Mouse (Mus musculus): ENCODE data around the gene Eogt. TPM values are rescaled to one million over a fixed set of nuclear protein-coding genes. Genes with fewer than 3 reads are reported as not detected.

Eogt gene
- polyA plus RNA-seq, 2 experiments, result 1.4 to 1.9 TPM

GRCm38 (mm10) chr6:97112177-97112576 is 36.8 kb downstream of the Eogt start:
- 0 out of 4 replicates have a peak, but pooled peaks cover 0 to 2% of the 10 kb centered on the region in 2 experiments for H3K4me1 ChIP-seq (replicated peaks; ENCODE audit: control insufficient read depth in 2 of 2, insufficient read depth in 2 of 2, low read length in 1 of 2)
- no peak overlapping the region for H3K4me3 ChIP-seq (ENCODE audit: insufficient read depth in 1 of 2, low read depth in 2 of 2, low read length in 2 of 2)
- H3K27me3 ChIP-seq (ENCODE audit: control insufficient read depth, insufficient read depth, low read length), result no peaks in the 10 kb centered on the region
- ATAC-seq (ENCODE audit: insufficient read depth), result no peak
- no peak overlapping the region for H3K9ac ChIP-seq (replicated peaks)
- no peak overlapping the region for H3K4me2 ChIP-seq (ENCODE audit: low read depth)
- WGBS (ENCODE audit: insufficient replicate concordance), result 83% methylated on average over 8 of the region's 8 CpGs
- TF ChIP-seq CTCF (IDR thresholded peaks at IDR 0.05; ENCODE audit: low read depth) (no peak), EP300 (IDR thresholded peaks at IDR 0.05; ENCODE audit: low read depth) (no peak)
- no peak overlapping the region for H3K27ac ChIP-seq
- DNase-seq (ENCODE audit: low read depth in 3 of 3, low spot score in 3 of 3), result no peak
- no peaks in the 10 kb centered on the region for H3K9me3 ChIP-seq (ENCODE audit: control insufficient read depth, low read length)
- H3K36me3 ChIP-seq (replicated peaks; ENCODE audit: control insufficient read depth, insufficient read depth, low read depth), result no peaks in the 10 kb centered on the region

DNA sequence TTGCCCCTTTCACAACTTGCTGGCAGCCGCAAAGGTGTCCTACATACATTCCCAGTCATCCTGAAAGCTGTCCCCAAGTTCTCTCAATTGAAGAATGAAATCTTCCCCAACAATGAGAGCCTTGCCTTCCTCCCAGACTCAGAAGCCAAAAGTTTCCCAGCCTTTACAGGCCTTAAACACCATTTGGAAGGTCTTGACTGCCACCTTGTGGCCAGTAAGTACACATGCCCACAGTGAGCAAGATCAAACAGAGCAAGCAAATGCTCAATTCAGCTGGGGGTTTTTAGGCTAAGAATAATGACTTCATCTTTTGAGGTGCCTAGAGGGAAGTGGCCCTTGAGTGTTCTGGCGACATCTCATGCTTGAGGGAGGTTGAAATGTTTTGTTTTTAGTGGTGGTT is 42.2 kb downstream of the Eogt start:
- Histone ChIP-seq H3K4me3 (ENCODE audit: insufficient read depth in 1 of 2, low read depth in 2 of 2, low read length in 2 of 2) (no peak overlapping the region), H3K9me3 (ENCODE audit: control insufficient read depth, low read length) (no peaks in the 10 kb centered on the region), H3K4me2 (ENCODE audit: low read depth) (no peak overlapping the region), H3K4me1 (replicated peaks; ENCODE audit: control insufficient read depth in 2 of 2, insufficient read depth in 2 of 2, low read length in 1 of 2) (no peaks in the 10 kb centered on the region), H3K9ac (replicated peaks) (no peak overlapping the region), H3K27me3 (ENCODE audit: control insufficient read depth, insufficient read depth, low read length) (no peaks in the 10 kb centered on the region), H3K27ac (no peak overlapping the region), H3K36me3 (replicated peaks; ENCODE audit: control insufficient read depth, insufficient read depth, low read depth) (no peaks in the 10 kb centered on the region)
- DNase-seq (ENCODE audit: low read depth in 3 of 3, low spot score in 3 of 3) (peak; percentile 24 to 36 (median 30)), ATAC-seq (ENCODE audit: insufficient read depth) (no peak)
- TF ChIP-seq CTCF (IDR thresholded peaks at IDR 0.05; ENCODE audit: low read depth), result peak; percentile 81
- TF ChIP-seq EP300 (IDR thresholded peaks at IDR 0.05; ENCODE audit: low read depth), result no peak
- WGBS (ENCODE audit: insufficient replicate concordance), result 12% methylated on average over 2 of the region's 2 CpGs

GRCm38 (mm10) chr6:97106106-97106505 is 42.9 kb downstream of the Eogt start:
- no peaks in the 10 kb centered on the region for H3K27me3 ChIP-seq (ENCODE audit: control insufficient read depth, insufficient read depth, low read length)

GRCm38 (mm10) chr6:97104264-97104852 is 44.6 kb downstream of the Eogt start:
- H3K4me1 ChIP-seq (replicated peaks; ENCODE audit: control insufficient read depth in 2 of 2, insufficient read depth in 2 of 2, low read length in 1 of 2), result no peaks in the 10 kb centered on the region
- ATAC-seq (ENCODE audit: insufficient read depth), result no peak

More at GRCm38 (mm10) chr6:97106106-97106505, 42.9 kb downstream of the Eogt start:
- no peak for ATAC-seq (ENCODE audit: insufficient read depth)
- Histone ChIP-seq H3K9me3 (ENCODE audit: control insufficient read depth, low read length) (no peaks in the 10 kb centered on the region), H3K4me2 (ENCODE audit: low read depth) (no peak overlapping the region), H3K9ac (replicated peaks) (no peak overlapping the region), H3K27ac (no peak overlapping the region), H3K36me3 (replicated peaks; ENCODE audit: control insufficient read depth, insufficient read depth, low read depth) (no peaks in the 10 kb centered on the region), H3K4me3 (ENCODE audit: insufficient read depth in 1 of 2, low read depth in 2 of 2, low read length in 2 of 2) (no peak overlapping the region), H3K4me1 (replicated peaks; ENCODE audit: control insufficient read depth in 2 of 2, insufficient read depth in 2 of 2, low read length in 1 of 2) (no peaks in the 10 kb centered on the region)
- WGBS (ENCODE audit: insufficient replicate concordance), result 59% methylated on average over 8 of the region's 8 CpGs
- DNase-seq (ENCODE audit: low read depth in 3 of 3, low spot score in 3 of 3), result no peak
- TF ChIP-seq EP300 (IDR thresholded peaks at IDR 0.05; ENCODE audit: low read depth), result no peak
- TF ChIP-seq CTCF (IDR thresholded peaks at IDR 0.05; ENCODE audit: low read depth), result no peak

DNA sequence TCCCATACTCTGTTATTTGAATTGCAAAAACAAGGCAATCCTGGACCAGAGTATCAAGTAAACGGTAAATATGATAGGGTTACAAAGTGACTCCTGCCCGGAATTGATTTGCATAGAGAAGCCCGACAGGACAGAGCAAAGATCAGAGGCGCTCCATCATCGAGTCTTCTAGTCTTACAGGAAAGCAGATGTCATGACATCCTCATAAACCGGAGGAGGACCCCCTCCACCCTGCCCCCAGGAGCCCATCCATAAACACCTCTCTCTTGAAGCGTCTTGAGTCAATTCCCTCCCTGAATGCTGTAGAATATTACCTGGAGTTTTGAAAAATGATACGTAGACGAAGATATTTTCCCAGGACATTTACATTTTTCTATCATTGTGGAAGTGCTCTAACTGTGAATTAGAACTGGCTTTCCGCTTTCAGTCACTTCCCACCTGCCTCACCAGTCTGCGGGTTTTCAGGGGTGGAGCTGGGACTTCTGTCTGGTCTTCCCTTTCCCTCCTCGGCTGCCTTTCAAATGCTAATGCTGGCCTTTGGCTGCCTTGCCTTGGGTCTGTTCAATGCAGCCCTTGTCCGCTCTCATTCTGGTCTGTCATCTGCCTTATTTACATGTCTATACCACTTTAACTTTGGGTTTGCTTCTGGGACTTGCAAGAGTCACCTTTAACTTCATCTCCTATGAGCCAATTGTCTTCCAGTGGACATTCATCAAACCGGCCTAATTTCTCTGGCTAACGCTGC is 46.9 kb downstream of the Eogt start:
- DNase-seq (ENCODE audit: low read depth in 3 of 3, low spot score in 3 of 3), result no peak
- 8% methylated on average over 15 of the region's 15 CpGs for WGBS (ENCODE audit: insufficient replicate concordance)

More at GRCm38 (mm10) chr6:97104264-97104852, 44.6 kb downstream of the Eogt start:
- H3K27me3 ChIP-seq (ENCODE audit: control insufficient read depth, insufficient read depth, low read length), result no peaks in the 10 kb centered on the region
- no peaks in the 10 kb centered on the region for H3K36me3 ChIP-seq (replicated peaks; ENCODE audit: control insufficient read depth, insufficient read depth, low read depth)
- TF ChIP-seq CTCF (IDR thresholded peaks at IDR 0.05; ENCODE audit: low read depth) (peak; percentile 60), EP300 (IDR thresholded peaks at IDR 0.05; ENCODE audit: low read depth) (no peak)
- H3K9ac ChIP-seq (replicated peaks), result no peak overlapping the region
- DNase-seq (ENCODE audit: low read depth in 3 of 3, low spot score in 3 of 3), result no peak
- no peaks in the 10 kb centered on the region for H3K9me3 ChIP-seq (ENCODE audit: control insufficient read depth, low read length)
- no peak overlapping the region for H3K4me3 ChIP-seq (ENCODE audit: insufficient read depth in 1 of 2, low read depth in 2 of 2, low read length in 2 of 2)
- WGBS (ENCODE audit: insufficient replicate concordance), result 49% methylated on average over 7 of the region's 7 CpGs
- H3K27ac ChIP-seq, result no peak overlapping the region
- no peak overlapping the region for H3K4me2 ChIP-seq (ENCODE audit: low read depth)

More for the DNA sequence above, 46.9 kb downstream of the Eogt start:
- no peak overlapping the region for H3K4me2 ChIP-seq (ENCODE audit: low read depth)
- no peak overlapping the region for H3K9ac ChIP-seq (replicated peaks)
- ATAC-seq (ENCODE audit: insufficient read depth), result no peak
- TF ChIP-seq CTCF (IDR thresholded peaks at IDR 0.05; ENCODE audit: low read depth), result no peak
- no peak for TF ChIP-seq EP300 (IDR thresholded peaks at IDR 0.05; ENCODE audit: low read depth)
- H3K27me3 ChIP-seq (ENCODE audit: control insufficient read depth, insufficient read depth, low read length), result no peaks in the 10 kb centered on the region
- H3K4me1 ChIP-seq (replicated peaks; ENCODE audit: control insufficient read depth in 2 of 2, insufficient read depth in 2 of 2, low read length in 1 of 2), result no peaks in the 10 kb centered on the region
- no peak overlapping the region for H3K27ac ChIP-seq
- no peak overlapping the region for H3K4me3 ChIP-seq (ENCODE audit: insufficient read depth in 1 of 2, low read depth in 2 of 2, low read length in 2 of 2)
- H3K9me3 ChIP-seq (ENCODE audit: control insufficient read depth, low read length), result no peaks in the 10 kb centered on the region
- no peaks in the 10 kb centered on the region for H3K36me3 ChIP-seq (replicated peaks; ENCODE audit: control insufficient read depth, insufficient read depth, low read depth)
